Mouse (Mus musculus): ENCODE data around the gene Fbxo34. TPM values are rescaled to one million over a fixed set of nuclear protein-coding genes. Genes with fewer than 3 reads are reported as not detected.

The Fbxo34 gene
- total RNA-seq, 2 experiments from 2014 or later = 27.5 to 38.2 TPM

DNA sequence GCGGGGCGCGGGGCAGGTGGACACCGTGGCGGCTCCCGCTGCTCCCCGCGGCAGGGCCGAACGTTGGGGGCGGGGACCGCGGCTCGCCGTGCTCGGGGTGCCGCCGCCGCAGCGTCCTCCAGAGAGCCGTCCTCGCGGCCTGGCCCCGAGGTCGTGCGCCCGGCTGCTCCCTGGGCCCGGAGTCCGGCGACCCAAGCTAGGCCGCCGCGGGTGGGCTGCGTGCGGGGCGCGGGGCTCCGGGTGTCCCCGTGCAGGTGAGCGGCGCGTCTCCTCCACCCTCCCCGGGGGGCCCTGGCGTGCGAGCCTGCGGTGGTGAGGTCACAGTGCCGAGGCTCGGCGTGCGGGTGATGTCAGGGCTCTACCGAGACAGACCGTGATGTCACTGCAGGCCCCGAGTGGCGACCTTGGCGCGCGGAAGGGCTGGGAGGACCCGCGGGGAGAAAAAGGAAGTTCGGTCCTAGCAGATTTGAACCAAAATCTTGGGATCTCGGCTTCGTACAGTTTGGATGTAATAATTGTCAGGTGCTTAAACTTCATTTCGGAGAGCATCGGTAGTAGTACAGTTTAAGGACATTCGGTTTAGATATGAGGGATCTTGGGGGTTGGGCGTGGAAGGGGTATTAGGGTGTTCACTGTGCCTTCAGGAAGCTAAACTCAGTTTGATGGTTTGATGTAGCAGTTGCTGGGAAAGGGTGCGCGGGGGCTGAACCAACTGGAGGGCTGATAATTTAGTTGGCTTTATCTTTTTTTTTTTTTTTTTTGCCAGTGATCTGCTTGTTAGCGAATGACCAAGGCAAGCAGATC lies 22.7 kb downstream of the Fbxo34 start:
- DNase-seq = peak; percentile 73 to 75

DNA sequence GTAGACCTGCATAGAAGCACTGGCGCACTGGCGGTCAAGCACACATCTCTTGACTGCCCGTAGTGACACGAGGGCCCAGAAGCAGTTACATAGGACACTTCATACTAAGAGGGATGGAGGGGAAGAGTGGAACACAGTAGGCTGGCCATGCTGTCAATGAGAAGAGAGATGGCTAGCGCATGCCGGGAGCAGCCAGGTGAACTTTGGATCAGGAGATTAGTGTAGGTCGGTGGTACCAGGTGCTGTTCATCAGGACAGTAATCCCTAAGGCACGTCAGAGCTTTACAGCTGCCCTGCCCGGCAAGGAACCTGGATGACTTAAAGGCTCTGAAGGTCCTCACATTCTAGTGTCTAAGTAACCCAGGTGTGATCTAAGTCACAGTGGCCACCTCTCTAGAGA lies 23.7 kb downstream of the Fbxo34 start:
- no peak for DNase-seq

DNA sequence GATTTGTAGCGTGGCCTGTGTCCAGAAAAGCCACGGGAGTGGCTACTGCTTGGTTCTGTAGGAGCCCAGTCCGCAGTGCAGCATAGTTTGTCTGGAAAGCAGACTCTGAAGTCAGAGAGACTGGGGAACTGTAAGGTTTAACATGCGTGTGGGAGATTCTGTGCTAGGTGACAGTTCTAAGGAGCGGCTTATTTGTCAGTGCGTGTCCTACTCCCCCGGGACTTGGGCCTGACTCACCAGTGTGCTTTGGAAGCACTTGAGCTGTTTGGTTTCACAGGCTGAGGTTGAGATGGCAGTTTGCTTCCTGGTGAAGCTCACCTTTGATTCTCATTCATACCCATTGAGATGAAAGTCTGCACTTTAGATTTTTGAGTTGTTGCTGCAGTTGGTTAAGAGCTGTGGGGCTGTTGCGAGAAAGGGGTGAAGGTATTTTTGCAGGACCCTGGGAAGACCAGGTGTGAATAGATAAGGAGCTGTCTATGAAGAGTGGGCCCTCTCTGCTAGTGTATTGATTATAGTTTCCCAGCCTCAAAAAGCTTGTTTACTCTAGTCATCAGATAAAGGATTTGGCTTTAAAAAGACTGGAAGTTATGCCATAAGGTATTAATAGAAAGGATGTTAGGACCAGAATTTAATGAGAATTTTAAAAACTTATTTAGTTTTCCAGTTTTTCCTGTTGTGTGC lies 24.5 kb downstream of the Fbxo34 start:
- peak in 1 of 2 experiments; percentile 11 for DNase-seq

DNA sequence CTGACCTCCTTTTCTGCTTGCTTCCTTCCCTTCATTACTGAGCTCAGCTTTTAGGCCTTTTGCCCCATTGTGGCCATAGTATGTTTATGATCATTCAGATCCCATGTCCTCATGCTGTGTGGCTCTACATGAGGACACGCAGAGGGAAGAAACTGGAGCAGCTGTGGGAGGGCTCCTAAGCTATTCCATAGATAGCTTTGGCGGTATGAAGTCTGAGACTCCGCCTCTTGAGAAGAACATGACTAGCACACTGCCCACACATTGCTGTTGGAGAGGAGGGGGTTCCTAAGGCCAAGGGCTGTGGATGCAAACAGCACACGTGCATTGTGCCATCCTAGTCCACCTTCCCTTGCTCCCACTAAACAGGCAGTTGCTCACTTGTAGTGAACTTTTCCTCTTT lies 26.0 kb downstream of the Fbxo34 start:
- no peak for DNase-seq

DNA sequence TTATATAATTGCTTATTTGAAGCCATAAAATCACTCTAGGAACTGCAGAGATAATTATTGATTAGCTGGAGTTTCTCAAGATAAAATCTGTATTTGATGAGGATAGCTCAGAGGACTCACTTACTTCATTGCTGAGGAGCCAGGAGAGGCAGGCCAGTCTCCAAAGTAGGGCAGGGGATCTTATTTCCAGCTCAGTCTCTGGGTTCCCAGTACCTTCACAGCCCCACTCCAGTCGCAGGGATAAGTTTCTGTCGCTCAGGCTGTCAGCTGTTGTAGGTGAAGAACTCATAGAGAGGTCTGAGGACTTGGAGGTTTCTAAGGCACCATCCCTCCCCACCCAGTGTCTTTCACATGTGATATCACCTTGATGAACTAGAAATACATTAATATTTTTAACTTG lies 27.5 kb downstream of the Fbxo34 start:
- no peak for DNase-seq

DNA sequence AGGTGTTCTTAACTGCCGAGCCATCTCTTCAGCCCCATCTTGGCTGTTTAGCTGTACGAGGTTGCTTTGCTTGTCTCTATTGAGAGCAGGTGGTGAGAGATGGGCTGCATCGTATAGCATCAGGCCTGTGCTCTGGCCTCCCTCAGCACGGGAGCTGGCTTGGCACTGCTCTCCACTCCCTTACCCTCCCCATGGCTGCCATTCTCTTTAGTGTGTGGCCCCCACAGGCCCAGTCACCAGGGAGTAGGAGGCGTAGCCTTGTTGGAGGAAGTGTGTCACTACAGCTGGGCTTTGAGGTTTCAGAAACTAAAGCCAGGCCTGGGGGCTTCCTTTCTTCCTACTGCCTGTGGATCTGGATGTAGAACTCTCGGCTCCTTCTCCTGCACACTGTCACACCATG lies 32.0 kb downstream of the Fbxo34 start:
- no peak for DNase-seq

DNA sequence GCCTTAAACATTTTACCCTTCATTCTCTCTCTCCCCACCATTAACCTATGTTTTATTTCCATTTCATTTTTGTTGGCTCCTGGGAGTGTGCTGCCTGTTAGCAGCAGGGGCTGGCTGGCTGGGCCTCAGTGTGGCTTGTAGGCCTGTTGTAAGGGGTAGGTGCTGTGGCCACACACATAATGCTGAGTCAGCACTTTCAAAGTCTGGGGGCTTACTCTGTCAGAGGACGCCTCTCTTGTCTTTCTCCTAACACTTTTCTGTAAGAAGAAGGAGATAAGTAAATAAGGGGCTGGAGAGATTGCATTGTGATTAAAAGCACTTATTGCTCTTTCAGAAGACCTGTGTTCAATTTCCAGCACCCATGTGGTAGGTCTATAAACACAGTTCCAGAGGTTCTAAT lies 32.9 kb downstream of the Fbxo34 start:
- DNase-seq = no peak

DNA sequence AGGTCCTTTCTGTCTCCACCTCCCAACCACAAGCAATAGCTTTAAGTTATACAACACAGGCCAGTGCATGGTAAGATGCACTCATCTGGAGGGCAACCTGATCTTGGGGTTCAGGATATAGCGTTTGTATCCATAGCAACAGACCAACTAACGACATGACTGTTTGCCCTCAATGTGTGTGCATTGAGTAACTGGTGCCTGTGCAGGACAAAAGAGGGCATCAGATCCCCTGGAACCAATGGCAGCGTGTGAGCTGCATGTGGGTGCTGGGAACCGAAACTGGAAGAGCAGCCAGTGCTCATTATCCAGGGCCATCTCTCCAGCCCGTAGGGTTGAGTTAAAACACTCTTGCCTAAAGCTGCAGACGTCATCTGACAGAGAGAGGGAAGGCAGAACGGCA lies 38.5 kb downstream of the Fbxo34 start:
- no peak for DNase-seq

DNA sequence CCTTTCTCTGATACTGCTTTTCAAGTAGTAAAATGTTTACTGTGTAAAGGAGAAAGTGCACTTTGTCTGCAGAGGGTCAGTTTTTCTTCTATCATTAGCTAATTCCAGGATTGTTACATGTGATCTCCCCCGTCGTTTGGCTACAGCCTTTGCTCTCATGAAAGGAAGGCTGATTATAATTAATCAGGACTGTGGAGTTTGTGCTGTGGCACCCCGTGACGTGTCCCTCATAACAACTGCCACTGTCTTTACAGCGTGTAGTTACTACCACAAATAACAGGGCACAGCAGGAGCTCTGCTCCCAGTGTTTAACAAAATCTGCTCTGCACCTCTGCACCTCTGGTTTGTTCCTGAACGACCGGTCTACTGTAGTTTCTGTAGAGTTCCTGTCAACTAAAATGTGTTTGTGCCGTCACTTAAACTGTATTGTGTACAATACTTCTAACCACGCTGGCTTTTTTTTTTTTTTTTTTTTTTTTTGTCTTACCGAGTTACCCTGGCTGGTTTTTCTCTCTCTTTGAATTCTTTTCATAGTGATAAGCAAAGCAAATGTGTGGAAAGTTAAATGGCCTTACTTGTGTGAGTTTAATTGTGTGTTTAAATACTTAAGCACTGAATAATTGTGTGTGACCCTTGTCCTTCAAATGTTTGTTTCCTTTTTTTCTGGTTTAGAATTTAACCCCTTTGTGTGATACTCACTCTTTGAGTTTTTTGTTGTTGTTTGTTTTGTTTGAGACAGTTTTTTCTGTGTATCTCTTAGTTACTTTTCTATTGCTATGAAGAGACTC lies 39.3 kb downstream of the Fbxo34 start:
- no peak for DNase-seq

DNA sequence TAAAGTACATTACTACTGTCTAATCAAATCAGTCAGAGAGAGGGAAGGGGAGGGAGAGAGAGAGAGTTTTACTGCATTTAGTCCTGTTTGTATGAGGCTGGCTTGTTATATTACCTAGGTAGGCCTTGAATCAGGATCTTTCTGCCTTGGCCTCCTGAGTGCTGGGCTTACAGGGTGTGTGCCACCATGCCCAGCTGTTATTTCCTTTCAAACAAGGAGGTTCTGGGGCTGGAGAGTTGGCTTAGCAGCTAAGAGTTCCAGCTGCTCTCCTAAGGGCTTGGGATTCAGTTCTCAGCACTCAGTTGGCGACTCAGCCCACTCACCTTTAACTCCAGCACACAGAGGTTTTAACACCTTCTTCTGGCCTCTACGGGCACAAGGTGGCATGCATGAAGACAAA lies 40.5 kb downstream of the Fbxo34 start:
- no peak for DNase-seq

DNA sequence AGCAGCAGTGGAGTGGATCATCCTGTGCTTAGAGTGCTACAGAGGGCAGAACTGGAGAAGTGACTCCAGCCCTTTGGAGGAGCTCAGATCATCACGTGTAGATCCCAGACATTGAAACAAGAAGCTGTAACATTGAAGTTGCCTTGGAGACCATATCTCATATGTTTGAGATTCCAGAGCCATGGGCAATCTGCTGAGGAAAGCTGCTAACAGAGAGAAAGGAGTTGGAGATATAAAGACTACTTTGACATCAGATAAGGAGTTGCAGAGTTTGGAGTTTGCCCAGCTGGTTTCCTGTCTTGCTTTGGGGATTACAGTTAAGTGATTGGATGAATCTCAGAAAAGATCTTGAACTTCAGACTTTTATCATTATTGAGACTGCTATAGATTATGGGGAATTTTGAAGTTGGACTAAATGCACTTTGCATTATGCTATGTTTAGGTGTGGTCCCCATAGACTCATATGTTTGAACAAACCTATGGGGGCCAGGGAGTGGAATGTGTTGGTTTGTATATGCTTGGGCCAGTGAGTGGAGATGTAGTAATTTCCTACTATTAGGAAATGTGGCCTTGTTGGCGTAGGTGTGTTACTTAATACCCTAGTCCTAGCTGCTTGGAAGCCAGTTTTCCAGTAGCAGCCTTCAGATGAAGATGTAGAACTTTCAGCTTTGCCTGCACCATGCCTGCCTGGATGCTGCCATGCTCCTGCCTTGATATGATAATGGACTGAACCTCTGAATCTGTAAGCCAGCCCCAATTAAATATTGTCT lies 43.6 kb downstream of the Fbxo34 start:
- no peak for DNase-seq

DNA sequence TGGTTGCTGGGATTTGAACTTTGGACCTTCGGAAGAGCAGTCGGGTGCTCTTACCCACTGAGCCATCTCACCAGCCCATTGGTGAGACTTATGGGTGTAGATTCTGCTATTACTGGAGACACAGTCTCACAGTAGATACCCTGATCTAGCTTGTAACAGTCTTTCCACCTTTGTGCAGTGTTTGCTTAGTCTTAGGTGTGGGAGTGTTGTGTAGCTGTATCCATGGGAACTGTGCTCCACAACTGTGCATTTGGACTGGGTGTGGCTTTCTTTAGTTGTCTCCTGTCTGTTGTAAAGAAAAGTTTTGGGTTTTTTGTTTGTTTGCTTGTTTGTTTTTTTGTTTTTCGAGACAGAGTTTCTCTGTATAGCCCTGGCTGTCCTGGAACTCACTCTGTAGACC lies 45.7 kb downstream of the Fbxo34 start:
- DNase-seq = no peak

DNA sequence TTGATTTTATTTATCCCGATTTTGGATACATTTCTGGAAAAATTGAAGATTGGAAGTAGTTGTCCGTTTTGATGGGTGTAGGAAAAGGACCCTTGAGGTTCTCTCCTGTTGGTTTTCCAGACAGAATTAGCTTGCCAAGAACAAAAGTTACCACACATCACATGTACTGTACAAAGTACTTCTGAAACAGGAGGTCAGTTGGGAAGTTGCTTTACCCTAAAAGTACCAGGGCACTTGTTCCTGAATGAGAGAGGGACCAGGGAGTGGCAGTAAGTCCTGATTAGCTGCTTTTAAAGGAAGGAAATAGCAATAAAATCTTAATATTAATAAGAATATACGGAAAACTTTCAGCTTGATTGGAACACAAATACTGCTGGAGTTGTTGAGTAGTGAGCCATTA lies 46.9 kb downstream of the Fbxo34 start:
- DNase-seq = no peak

DNA sequence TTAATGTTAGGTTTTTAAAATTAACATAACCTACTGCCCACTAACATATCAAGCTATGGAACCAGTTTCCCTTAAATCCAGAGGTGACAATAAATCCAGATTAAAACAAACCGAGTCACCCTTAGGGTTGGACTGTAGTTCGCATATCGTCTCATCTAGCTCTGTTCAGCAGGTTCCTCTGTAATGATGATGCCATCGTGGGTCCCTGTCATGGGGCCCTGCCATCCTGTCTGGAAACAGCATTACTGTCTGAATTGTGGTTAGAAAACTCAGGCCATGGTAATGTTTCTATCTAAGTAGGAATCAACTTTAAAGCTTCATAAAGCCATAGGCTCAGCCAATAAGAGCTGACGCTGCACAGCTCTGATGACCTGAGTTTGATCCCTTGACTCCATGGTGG lies 48.4 kb downstream of the Fbxo34 start:
- DNase-seq = no peak

DNA sequence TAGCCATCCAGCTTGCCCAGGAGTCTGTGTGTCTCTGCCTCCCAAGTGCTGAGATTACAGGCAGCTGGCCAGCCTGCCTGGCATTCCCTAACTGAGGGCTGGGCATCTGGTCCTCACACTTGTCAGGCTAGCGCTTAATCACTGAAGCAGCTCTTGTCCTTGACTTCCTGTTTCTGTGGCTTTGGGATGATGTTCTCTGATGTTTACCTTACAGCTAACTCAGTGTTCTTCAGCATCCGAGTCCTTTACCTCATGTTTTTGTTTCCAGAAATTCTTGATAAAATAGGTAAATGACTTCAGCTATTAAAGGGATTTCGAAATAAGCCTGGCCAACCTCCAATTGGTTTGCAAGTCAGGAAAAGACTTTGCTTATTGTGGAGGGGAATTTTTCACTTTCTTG lies 53.8 kb downstream of the Fbxo34 start:
- peak; percentile 28 to 38 for DNase-seq

DNA sequence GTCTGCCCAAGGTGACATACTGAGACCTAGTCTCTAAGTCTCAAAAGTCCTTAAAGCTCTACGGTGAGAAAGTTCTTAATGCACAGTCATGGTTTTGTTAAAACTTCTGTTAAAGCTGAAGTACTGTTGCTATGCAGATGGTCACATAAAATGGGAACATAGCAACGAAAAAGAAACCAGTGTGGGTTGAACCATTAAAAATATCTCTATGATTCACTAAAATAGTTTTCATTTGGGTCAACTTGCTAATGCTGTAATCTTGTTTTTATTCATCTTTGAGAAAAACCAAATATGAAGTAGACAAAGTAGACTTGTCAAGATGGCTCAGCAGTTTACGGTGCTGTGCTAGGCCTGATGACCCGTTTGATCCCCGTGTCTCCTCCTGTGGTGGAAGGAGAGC lies 56.5 kb downstream of the Fbxo34 start:
- DNase-seq = no peak

DNA sequence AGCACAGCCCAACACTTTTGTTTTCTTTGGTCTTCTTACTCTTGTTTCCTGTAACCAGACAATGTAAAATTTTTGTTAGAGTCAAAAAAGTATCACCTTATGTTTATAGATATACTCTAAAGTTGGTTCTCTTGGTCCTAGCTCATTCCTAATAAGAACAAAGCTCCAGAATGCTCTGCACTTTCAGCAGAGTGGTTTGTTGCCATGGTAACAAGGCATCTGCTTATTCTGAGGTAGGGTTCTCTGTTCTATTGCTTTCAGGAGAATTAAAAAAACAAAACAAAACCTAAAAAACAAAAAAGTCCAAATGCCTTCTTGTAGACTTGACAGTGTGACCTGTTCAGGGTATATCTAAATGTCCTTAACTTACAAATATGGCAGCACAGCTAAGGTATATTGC lies 57.8 kb downstream of the Fbxo34 start:
- DNase-seq = no peak

DNA sequence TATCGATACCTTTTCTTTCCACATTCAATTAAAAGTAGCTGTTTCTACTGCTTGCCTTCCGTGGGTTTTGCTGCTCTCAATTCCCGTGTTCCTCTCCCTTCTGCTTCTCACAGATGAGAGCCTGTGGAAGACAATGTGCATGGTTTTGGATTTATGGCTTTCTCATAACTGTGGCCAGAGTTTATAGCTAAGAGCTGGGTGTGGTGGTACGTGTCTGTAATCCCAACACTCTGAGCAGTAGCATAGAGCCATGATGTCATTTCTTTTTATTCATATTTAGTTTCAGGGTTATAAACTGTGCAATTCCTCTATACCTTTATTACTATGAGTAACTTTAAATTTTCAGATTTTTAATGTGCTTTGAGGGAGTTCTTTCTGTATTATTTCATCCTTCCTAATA lies 60.0 kb downstream of the Fbxo34 start:
- DNase-seq = no peak

DNA sequence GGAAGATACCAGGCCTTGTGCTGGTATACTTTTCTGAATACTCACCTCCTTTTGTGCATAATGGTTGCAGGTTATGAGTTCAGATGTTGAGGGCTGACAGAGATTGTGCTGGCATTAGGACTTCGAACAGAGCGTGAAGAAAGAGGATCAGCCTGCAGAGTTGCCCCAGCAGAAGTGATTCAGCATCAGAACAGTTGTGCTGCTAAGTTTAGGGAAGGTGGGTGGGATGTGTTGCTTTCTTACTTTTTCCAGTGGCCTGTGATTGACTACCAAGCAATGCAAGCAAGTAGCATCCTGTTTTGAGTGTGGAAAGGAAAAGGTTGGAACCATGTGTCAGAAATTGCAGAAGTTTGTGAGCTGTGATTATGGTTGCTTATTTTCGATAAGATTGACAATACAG lies 63.4 kb downstream of the Fbxo34 start:
- DNase-seq = no peak

DNA sequence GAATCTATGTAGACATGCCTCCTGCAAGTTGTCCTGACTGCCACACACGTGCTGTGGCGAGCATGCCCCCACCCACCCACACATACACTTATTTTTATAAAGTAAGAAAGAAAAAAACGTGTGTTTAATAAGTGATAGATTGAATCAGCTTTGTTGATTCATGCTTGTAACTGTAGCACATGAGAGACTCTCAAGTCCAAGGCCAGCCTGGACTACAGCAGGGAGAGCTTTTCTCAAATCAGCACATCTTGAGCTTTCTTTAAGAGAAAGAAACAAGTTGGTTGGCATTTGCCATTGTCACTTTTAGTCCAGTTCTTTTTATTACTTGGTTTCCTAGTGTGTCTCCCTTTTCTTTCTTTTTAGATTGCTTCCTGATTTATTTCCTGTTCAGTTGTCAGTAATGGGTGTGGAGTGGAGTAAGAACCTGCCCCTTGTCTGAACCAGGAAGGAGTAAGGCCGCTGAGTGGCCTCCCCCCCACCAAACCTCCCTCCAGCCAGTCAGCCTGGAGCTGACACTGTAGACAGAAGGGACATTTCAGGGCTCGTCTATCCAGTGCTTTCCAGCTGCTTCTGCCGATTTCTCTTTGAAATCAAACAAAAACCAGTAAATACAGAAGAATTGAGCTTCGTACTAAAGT lies 64.7 kb downstream of the Fbxo34 start:
- peak; percentile 57 to 63 for DNase-seq

DNA sequence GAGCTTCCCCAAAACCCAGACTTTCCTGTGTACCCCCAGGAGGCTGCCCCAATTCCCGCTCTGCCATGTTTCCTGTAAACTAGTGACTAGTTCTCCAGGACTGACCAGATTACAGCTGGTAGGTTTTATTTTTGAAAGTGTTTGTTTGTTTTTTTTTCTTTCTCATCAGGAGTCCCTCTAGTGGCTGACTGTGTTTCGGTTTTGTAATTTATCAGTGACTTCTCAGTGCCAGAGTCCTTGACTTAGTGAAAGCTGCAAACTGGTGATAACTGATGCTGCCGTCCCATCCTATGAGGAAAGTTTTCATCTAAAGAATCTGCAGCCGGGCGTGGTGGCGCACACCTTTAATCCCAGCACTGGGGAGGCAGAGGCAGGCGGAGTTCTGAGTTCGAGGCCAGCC lies 65.4 kb downstream of the Fbxo34 start:
- no peak for DNase-seq

DNA sequence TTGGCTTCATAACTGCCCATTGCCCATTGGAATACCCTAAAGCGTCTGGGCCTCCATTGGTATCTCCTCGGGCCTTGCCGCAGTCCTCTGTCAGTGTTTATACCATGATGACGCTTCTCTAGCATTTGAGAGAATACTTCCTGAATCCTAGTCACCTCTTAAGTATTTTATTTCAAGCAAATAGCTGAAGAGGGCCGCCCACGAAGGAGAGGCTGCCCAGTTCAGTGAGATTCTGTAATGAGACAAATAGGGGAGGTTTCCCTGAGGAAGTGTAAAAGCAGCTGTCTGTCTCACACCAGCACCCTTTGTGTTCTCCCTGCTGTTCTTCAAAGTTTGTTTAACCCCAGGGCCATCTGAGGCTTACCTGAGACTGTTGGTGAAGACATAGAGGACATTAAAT lies 66.5 kb downstream of the Fbxo34 start:
- DNase-seq = no peak
